Mouse (Mus musculus): ENCODE measurements around the gene H2-T23.

GRCm38 (mm10) chr17:36025197-36025596 is 7.5 kb downstream of the H2-T23 start:
- TF ChIP-seq CTCF (IDR thresholded peaks at IDR 0.05; ENCODE audit: borderline replicate concordance, control insufficient read depth, extremely low read depth, insufficient read depth, low read length, poor library complexity) = no peak
- no peak for TF ChIP-seq POLR2A (IDR thresholded peaks at IDR 0.05; ENCODE audit: control insufficient read depth, extremely low read depth, insufficient read depth, low read length, poor library complexity)
